Mouse (Mus musculus) forebrain, embryonic 12.5 days (tissue): ENCODE measurements around the gene Zfhx3. TPM values are rescaled to one million over a fixed set of nuclear protein-coding genes. Genes with fewer than 3 reads are reported as not detected.

ENCODE experiments used
- ATAC-seq: fragments of 200-750 bp; cut with Nextera tagmentation; 2 replicates; pipeline ENCODE4 v1.8.0; 2017; ENCODE audit warnings: moderate TSS enrichment; ENCODE audit not compliant: low FRiP score
- H3K27ac ChIP-seq: fragments of 300-500 bp; sonication (generic); 2 replicates; pipeline ENCODE4 v1.5.1; 2016; ENCODE audit warnings: mild to moderate bottlenecking
- H3K27me3 ChIP-seq: fragments of 300-500 bp; sonication (generic); 2 replicates; pipeline ENCODE4 v1.6.1; 2016; ENCODE audit warnings: mild to moderate bottlenecking
- H3K36me3 ChIP-seq: fragments of 300-500 bp; sonication (generic); replicated peaks from 2 replicates; pipeline ENCODE4 v1.6.1; 2016; ENCODE audit warnings: mild to moderate bottlenecking
- H3K4me1 ChIP-seq: fragments of 300-500 bp; sonication (generic); 2 replicates; pipeline ENCODE4 v1.6.1; 2016
- H3K4me2 ChIP-seq: fragments of 300-500 bp; sonication (generic); 2 replicates; pipeline ENCODE4 v1.6.1; 2016; ENCODE audit warnings: mild to moderate bottlenecking, moderate library complexity
- H3K4me3 ChIP-seq: fragments of 300-500 bp; sonication (generic); replicated peaks from 2 replicates; pipeline ENCODE4 v1.5.1; 2016; ENCODE audit warnings: mild to moderate bottlenecking
- H3K9ac ChIP-seq: fragments of 300-500 bp; sonication (generic); 2 replicates; pipeline ENCODE4 v1.6.1; 2016; ENCODE audit warnings: mild to moderate bottlenecking
- H3K9me3 ChIP-seq: fragments of 300-500 bp; sonication (generic); 2 replicates; pipeline ENCODE4 v1.6.1; 2016
- WGBS: fragments of 180-500 bp; shearing (Covaris S2); methylation state at CpG from one replicate; pipeline ENCODE4 v1.1.7; 2016; 5-methylcytosine and 5-hydroxymethylcytosine counted together
- microRNA-seq: library from miRNA; unstranded; fragments of <30 nt; microRNA quantifications from one replicate; pipeline ENCODE4, GENCODE M21; 2017
- polyA plus RNA-seq: library from polyadenylated mRNA; unstranded; fragments of >200 nt; fragmentation: Nextera tagmentation; extraction: Ambion mirVana; gene quantifications from 2 replicates; pipeline ENCODE4 v1.2.1, GENCODE M21; 2016

Zfhx3 gene
- polyA plus RNA-seq, 1 experiment from 2014 or later: 30.5 TPM

GRCm38 (mm10) chr8:108994187-108994586 lies 1051.7 kb downstream of the Zfhx3 start:
- WGBS: 65% methylated on average over 2 of the region's 2 CpGs
- no peak overlapping the region for H3K4me3 ChIP-seq
- H3K27me3 ChIP-seq: no peaks in the 10 kb centered on the region
- H3K9me3 ChIP-seq: no peaks in the 10 kb centered on the region
- H3K9ac ChIP-seq: no peak overlapping the region
- H3K27ac ChIP-seq: no peak overlapping the region
- ATAC-seq: no peak
- H3K4me2 ChIP-seq: no peak overlapping the region
- H3K36me3 ChIP-seq: no peaks in the 10 kb centered on the region
- peaks cover 2% of the 10 kb centered on the region; the same call in 1 of the 2 replicates for H3K4me1 ChIP-seq

DNA sequence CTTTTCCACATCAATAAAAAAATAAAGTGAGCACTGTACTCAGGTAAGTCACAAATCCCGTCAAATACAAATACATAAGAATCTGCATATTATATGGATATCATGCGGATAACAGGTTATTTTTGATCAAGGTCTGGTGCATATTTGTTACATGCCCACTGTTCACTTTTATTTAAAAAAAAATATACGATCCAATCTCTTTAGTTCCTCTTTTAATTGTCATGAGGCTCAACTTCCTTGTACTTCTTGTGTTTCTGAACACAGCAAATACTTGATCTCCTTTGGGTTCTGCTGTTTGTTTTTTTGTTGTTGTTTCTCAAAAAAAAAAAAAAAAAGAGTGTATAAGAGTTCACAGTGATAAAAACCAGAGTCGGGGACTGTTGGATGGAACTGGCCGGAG lies 1052.4 kb downstream of the Zfhx3 start:
- H3K9ac ChIP-seq: no peak overlapping the region
- no peaks in the 10 kb centered on the region for H3K9me3 ChIP-seq
- 93% methylated on average over 5 of the region's 5 CpGs for WGBS
- no peaks in the 10 kb centered on the region for H3K36me3 ChIP-seq
- H3K27ac ChIP-seq: no peak overlapping the region
- H3K4me1 ChIP-seq: peaks cover 3% of the 10 kb centered on the region; the same call in 1 of the 2 replicates
- H3K27me3 ChIP-seq: no peaks in the 10 kb centered on the region
- ATAC-seq: no peak
- no peak overlapping the region for H3K4me2 ChIP-seq
- no peak overlapping the region for H3K4me3 ChIP-seq

- no peaks in the 10 kb centered on the region for H3K9me3 ChIP-seq
- H3K27me3 ChIP-seq: no peaks in the 10 kb centered on the region
- H3K27ac ChIP-seq: 0 out of 2 replicates have a peak overlapping the region, but pooled peaks have one; percentile 5
- H3K9ac ChIP-seq: no peak overlapping the region
- no peak overlapping the region for H3K4me2 ChIP-seq
- H3K36me3 ChIP-seq: no peaks in the 10 kb centered on the region
- H3K4me3 ChIP-seq: no peak overlapping the region
- WGBS: 64% methylated on average over 3 of the region's 3 CpGs
- ATAC-seq: no peak
- H3K4me1 ChIP-seq: peaks cover 3% of the 10 kb centered on the region; the same call in 1 of the 2 replicates
Measured at GRCm38 (mm10) chr8:108997334-108997733, 1054.9 kb downstream of the Zfhx3 start.

DNA sequence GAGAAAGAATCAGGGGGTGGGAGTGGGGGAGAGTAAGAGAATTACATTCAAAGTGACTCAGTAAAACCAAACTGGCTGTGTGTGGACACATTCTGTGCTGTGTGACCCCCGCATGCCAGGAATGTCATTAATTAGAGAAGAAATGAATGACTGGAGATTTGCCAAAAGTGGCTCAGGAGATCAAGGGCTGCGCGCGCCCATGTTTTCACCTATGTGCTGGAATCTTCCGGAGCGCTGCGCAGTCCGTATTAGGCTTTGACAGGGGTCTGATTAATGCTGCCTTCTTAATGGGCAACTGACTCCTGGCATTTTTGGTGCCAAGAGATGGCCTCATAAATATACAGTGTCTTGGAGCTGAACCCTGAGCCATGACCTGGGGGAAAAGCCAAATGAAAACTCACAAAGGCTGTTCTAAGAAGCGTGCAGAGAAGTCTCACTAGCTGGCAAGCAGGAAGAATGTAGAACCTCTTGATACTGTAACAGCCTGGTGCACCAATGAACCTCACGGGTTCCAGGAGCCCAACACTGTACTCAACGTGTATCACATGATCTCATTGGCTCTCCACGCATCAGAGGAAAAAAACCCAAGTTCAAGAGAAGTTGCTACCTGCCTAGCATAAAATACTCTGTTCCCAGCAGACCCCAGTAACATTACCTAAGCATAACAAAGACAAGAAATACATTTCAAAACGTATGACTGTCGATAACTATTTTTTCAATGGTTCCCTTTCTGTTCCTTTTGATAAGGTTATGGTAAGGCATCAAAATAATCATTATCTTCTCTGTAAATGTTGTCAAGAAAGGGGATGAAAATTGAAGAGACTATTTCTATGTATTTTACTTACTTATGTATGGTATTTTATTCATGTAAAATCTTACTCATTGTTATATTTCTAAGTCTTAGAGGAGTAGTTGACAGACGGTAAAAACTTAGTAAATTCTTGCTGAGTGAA lies 1057.1 kb downstream of the Zfhx3 start:
- H3K27me3 ChIP-seq: no peaks in the 10 kb centered on the region
- no peaks in the 10 kb centered on the region for H3K36me3 ChIP-seq
- H3K4me2 ChIP-seq: no peak overlapping the region
- no peak overlapping the region for H3K4me3 ChIP-seq
- H3K9ac ChIP-seq: no peak overlapping the region
- 85% methylated on average over 15 of the region's 15 CpGs for WGBS
- peaks cover 3% of the 10 kb centered on the region; the same call in 1 of the 2 replicates for H3K4me1 ChIP-seq
- H3K9me3 ChIP-seq: no peaks in the 10 kb centered on the region
- no peak for ATAC-seq
- no peak overlapping the region for H3K27ac ChIP-seq

- ATAC-seq: no peak
Measured at GRCm38 (mm10) chr8:109001031-109001430, 1058.6 kb downstream of the Zfhx3 start.

GRCm38 (mm10) chr8:109001923-109002322 lies 1059.5 kb downstream of the Zfhx3 start:
- no peak for ATAC-seq
- Histone ChIP-seq H3K9me3 (no peaks in the 10 kb centered on the region), H3K27ac (no peak overlapping the region), H3K4me2 (no peak overlapping the region), H3K4me3 (no peak overlapping the region), H3K4me1 (peaks cover 3% of the 10 kb centered on the region; the same call in 1 of the 2 replicates), H3K36me3 (no peaks in the 10 kb centered on the region), H3K27me3 (no peaks in the 10 kb centered on the region), H3K9ac (no peak overlapping the region)
- WGBS: 90% methylated on average over 5 of the region's 5 CpGs

More at GRCm38 (mm10) chr8:109001031-109001430, 1058.6 kb downstream of the Zfhx3 start:
- Histone ChIP-seq H3K4me1 (peaks cover 3% of the 10 kb centered on the region; the same call in 1 of the 2 replicates), H3K9me3 (no peaks in the 10 kb centered on the region), H3K36me3 (no peaks in the 10 kb centered on the region), H3K9ac (no peak overlapping the region), H3K4me3 (no peak overlapping the region), H3K27ac (no peak overlapping the region), H3K27me3 (no peaks in the 10 kb centered on the region), H3K4me2 (no peak overlapping the region)
- 81% methylated on average over 9 of the region's 9 CpGs for WGBS

GRCm38 (mm10) chr8:109006986-109007385 lies 1064.5 kb downstream of the Zfhx3 start:
- 78% methylated on average over 9 of the region's 9 CpGs for WGBS
- ATAC-seq: no peak
- H3K36me3 ChIP-seq: no peaks in the 10 kb centered on the region

More at GRCm38 (mm10) chr8:109006986-109007385, 1064.5 kb downstream of the Zfhx3 start:
- H3K9me3 ChIP-seq: no peaks in the 10 kb centered on the region
- no peak overlapping the region for H3K4me3 ChIP-seq
- H3K4me2 ChIP-seq: no peak overlapping the region
- H3K27me3 ChIP-seq: peaks cover 8% of the 10 kb centered on the region
- no peak overlapping the region for H3K9ac ChIP-seq
- no peak overlapping the region for H3K27ac ChIP-seq
- H3K4me1 ChIP-seq: peaks cover 8% of the 10 kb centered on the region; the same call in 1 of the 2 replicates

Small RNA genes within 50 kb of the gene (microRNA-seq; reads per million reads assigned to microRNA genes)
- gene Mir3108: 1.2 reads per million
